8 mouse cellular contexts compared by ENCODE assay signal in the genomic region with DNA sequence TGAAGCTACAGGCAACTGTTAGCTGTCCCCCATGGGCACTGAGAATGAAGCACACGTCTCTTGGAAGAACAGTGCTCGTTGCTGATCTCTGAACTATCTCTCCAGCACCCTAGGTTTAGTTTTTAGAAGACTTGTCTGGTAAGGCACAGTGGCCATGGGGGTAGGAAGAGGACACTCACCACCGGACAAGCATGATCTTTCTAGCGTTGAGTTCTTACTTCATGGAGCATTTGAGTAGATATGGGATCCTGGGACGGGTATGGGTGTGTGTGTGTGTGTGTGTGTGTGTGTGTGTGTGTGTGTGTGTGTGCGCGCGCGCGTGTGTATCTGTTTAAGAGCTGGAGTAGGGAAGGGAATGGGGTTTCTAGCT. TPM values are rescaled to one million over a fixed set of nuclear protein-coding genes. Genes with fewer than 3 reads are reported as not detected.
DNase-seq lines count a peak whose midpoint lies in the region; ATAC-seq and TF ChIP-seq lines count a peak whose summit lies in the region.

A gene (minus strand): TSS at position 170 of the 370 bp plus-strand sequence.

- H3K4me1 ChIP-seq in lung, adult 2 months (ENCODE audit: control insufficient read depth, insufficient read depth, low read length): peaks cover 9% of the 10 kb centered on the region
- peaks cover 3% of the 10 kb centered on the region; the same call in 1 of the 2 replicates for H3K4me1 ChIP-seq in cortical plate, adult 2 months (ENCODE audit: control insufficient read depth, insufficient read depth, low read length)
- H3K4me1 ChIP-seq in hindbrain, postnatal 0 days (ENCODE audit: insufficient read depth, low read length): peaks cover 24% of the 10 kb centered on the region
- H3K4me1 ChIP-seq in midbrain, embryonic 10.5 days: peaks cover 91% of the 10 kb centered on the region

- no peaks in the 10 kb centered on the region for H3K27me3 ChIP-seq in hindbrain, postnatal 0 days (ENCODE audit: insufficient read depth, low read length)
- H3K27me3 ChIP-seq in midbrain, embryonic 10.5 days (ENCODE audit: low read depth, poor library complexity, severe bottlenecking): peaks cover 44% of the 10 kb centered on the region

- DNase-seq in lung, adult 2 months: no peak
- DNase-seq in lung, postnatal 36 days: no peak
- DNase-seq in hindbrain, postnatal 0 days (ENCODE audit: low spot score): no peak
- DNase-seq in midbrain, embryonic 10.5 days (ENCODE audit: low spot score): no peak
- DNase-seq in T-cell, adult 2 months (ENCODE audit: low spot score): no peak
- DNase-seq in thymus, postnatal 14 days: no peak
- DNase-seq in testis, postnatal 14 days (ENCODE audit: low spot score): no peak

- H3K9me3 ChIP-seq in hindbrain, postnatal 0 days (ENCODE audit: low read length): no peaks in the 10 kb centered on the region
- no peaks in the 10 kb centered on the region for H3K9me3 ChIP-seq in midbrain, embryonic 10.5 days (replicated peaks)

- no peak for TF ChIP-seq POLR2A in lung, adult 2 months (IDR thresholded peaks at IDR 0.05; ENCODE audit: borderline replicate concordance, extremely low read depth, low read depth, low read length)
- TF ChIP-seq POLR2A in cortical plate, adult 2 months (IDR thresholded peaks at IDR 0.05; ENCODE audit: extremely low read depth, insufficient read depth, low read length): no peak

- peak within 1 kb of the TSS; percentile 30; the same call in 1 of the 2 replicates for H3K9ac ChIP-seq in hindbrain, postnatal 0 days (replicated peaks; ENCODE audit: low read length)

- peak within 1 kb of the TSS; percentile 98 for H3K4me2 ChIP-seq in hindbrain, postnatal 0 days (ENCODE audit: low read depth, low read length)

- TF ChIP-seq CTCF in lung, adult 2 months (IDR thresholded peaks at IDR 0.05; ENCODE audit: insufficient read depth, low read length): no peak
- TF ChIP-seq CTCF in cortical plate, adult 2 months (IDR thresholded peaks at IDR 0.05; ENCODE audit: extremely low read depth, insufficient read depth, low read length): no peak
- TF ChIP-seq CTCF in hindbrain, postnatal 0 days (IDR thresholded peaks at IDR 0.05; ENCODE audit: low read depth): no peak

- peaks cover 14% of the 10 kb centered on the region for H3K36me3 ChIP-seq in hindbrain, postnatal 0 days (ENCODE audit: insufficient read depth, low read length)
- H3K36me3 ChIP-seq in midbrain, embryonic 10.5 days: peaks cover 37% of the 10 kb centered on the region

- WGBS in lung, adult 2 months: 68% methylated on average over 10 of the region's 10 CpGs
- WGBS in hindbrain, postnatal 0 days: 75% methylated on average over 10 of the region's 10 CpGs
- WGBS in midbrain, embryonic 10.5 days: 69% methylated on average over 10 of the region's 10 CpGs

- H3K4me3 ChIP-seq in lung, adult 2 months (replicated peaks; ENCODE audit: extremely low read depth, low read depth, low read length): peak within 1 kb of the TSS; percentile 59
- H3K4me3 ChIP-seq in cortical plate, adult 2 months (ENCODE audit: insufficient read depth, low read length): peak within 1 kb of the TSS; percentile 73
- peak within 1 kb of the TSS; percentile 75 for H3K4me3 ChIP-seq in hindbrain, postnatal 0 days (ENCODE audit: low read length)
- peak within 1 kb of the TSS; percentile 87 for H3K4me3 ChIP-seq in midbrain, embryonic 10.5 days

- peak within 1 kb of the TSS; percentile 98 for H3K27ac ChIP-seq in cortical plate, adult 2 months (ENCODE audit: insufficient read depth, low read length)
- H3K27ac ChIP-seq in hindbrain, postnatal 0 days: peak within 1 kb of the TSS; percentile 97
- peak within 1 kb of the TSS; percentile 92 for H3K27ac ChIP-seq in midbrain, embryonic 10.5 days (replicated peaks)

- no peak for ATAC-seq in hindbrain, postnatal 0 days

RNA-seq across cellular contexts. Expression of the gene that starts here (rescaled TPM):
- 29.9 and 31.5 TPM in 2 replicates for polyA plus RNA-seq in lung, adult 2 months (2012; rRNA removed)
- polyA plus RNA-seq in cortical plate, adult 2 months (2012; rRNA removed): 274 and 285 TPM in 2 replicates
- 270 and 288 TPM in 2 replicates for total RNA-seq in hindbrain, postnatal 0 days (2014; rRNA removed)
- polyA plus RNA-seq in hindbrain, postnatal 0 days (2015; fragmentation: Nextera tagmentation; extraction: Ambion mirVana): 95.5 and 106 TPM in 2 replicates
- polyA plus RNA-seq in midbrain, embryonic 10.5 days (2016; fragmentation: Nextera tagmentation; extraction: Ambion mirVana): 7.8 and 9.3 TPM in 2 replicates
